Mouse (Mus musculus): ENCODE measurements around the gene Mrgpra4.

The Mrgpra4 gene

GRCm38 (mm10) chr7:47981995-47982394, at the start of gene Mrgpra4:
Gene Mrgpra4 (minus strand): TSS chr7:47982095.
- DNase-seq (ENCODE audit: low read depth, low spot score) = no peak

- DNase-seq (ENCODE audit: low read depth, low spot score) = no peak
These were observed 45.6 kb upstream of the Mrgpra4 start, which contains the start of gene Mrgprx1 for GRCm38 (mm10) chr7:48027497-48027896. Gene Mrgprx1 (minus strand): TSS chr7:48027597.

- no peak for DNase-seq (ENCODE audit: low read depth, low spot score)
These were observed 36.0 kb upstream of the Mrgpra4 start for GRCm38 (mm10) chr7:48017874-48018273.

- DNase-seq (ENCODE audit: low read depth, low spot score) = no peak
These were observed 13.8 kb upstream of the Mrgpra4 start for GRCm38 (mm10) chr7:47995689-47996088.

DNA sequence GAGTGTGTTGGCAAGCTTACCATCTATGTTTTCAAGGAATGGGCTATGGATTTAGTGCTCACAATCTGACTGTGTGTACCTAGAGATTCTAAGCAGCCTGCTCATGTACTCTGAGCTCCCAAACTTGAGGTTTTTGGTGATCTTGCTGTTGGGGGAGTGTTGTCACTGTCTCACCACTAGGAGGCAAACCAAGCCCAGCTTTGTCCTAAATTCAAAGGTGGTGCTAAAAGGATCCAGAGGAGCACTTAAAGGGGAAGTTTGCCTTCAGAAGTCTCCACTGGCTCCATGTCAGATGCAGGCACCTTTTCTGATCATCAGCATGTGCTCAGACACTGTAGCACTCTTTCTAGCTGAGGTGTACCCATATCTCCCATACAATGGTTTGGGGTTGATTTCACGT, 4.9 kb upstream of the Mrgpra4 start:
- peak; percentile 1 for DNase-seq (ENCODE audit: low read depth, low spot score)

All from brain, adult 2 months (tissue).